Mouse (Mus musculus) embryonic facial prominence, embryonic 15.5 days (tissue): Measurements from ENCODE around the gene Rassf2. TPM values are rescaled to one million over a fixed set of nuclear protein-coding genes. Genes with fewer than 3 reads are reported as not detected.

Experiments used
- ATAC-seq: fragments of 200-750 bp; cut with Nextera tagmentation; 2 replicates; pipeline ENCODE4 v1.8.0; 2017; ENCODE audit warnings: low read depth, moderate TSS enrichment; ENCODE audit not compliant: insufficient number of reproducible peaks, low FRiP score, low TSS enrichment
- H3K27ac ChIP-seq: fragments of 300-500 bp; sonication (generic); replicated peaks from 2 replicates; pipeline ENCODE4 v1.5.1; 2015; ENCODE audit warnings: mild to moderate bottlenecking, inconsistent platforms
- H3K27me3 ChIP-seq: fragments of 300-500 bp; sonication (generic); 2 replicates; pipeline ENCODE4 v1.6.1; 2015; ENCODE audit warnings: inconsistent platforms
- H3K36me3 ChIP-seq: fragments of 300-500 bp; sonication (generic); 2 replicates; pipeline ENCODE4 v1.6.1; 2015; ENCODE audit warnings: mild to moderate bottlenecking, inconsistent platforms
- H3K4me1 ChIP-seq: fragments of 300-500 bp; sonication (generic); 2 replicates; pipeline ENCODE4 v1.6.1; 2015; ENCODE audit warnings: inconsistent platforms
- H3K4me2 ChIP-seq: fragments of 300-500 bp; sonication (generic); replicated peaks from 2 replicates; pipeline ENCODE4 v1.6.1; 2015; ENCODE audit warnings: mild to moderate bottlenecking, inconsistent platforms
- H3K4me3 ChIP-seq: fragments of 300-500 bp; sonication (generic); replicated peaks from 2 replicates; pipeline ENCODE4 v1.5.1; 2015; ENCODE audit warnings: mild to moderate bottlenecking, inconsistent platforms
- H3K9ac ChIP-seq: fragments of 300-500 bp; sonication (generic); 2 replicates; pipeline ENCODE4 v1.6.1; 2015; ENCODE audit warnings: inconsistent platforms
- H3K9me3 ChIP-seq: fragments of 300-500 bp; sonication (generic); replicated peaks from 2 replicates; pipeline ENCODE4 v1.6.1; 2016; ENCODE audit warnings: inconsistent platforms
- WGBS: fragments of 180-500 bp; shearing (Covaris S2); methylation state at CpG from one replicate; pipeline ENCODE4 v1.1.7; 2015; 5-methylcytosine and 5-hydroxymethylcytosine counted together
- polyA plus RNA-seq: library from polyadenylated mRNA; unstranded; fragments of >200 nt; fragmentation: Nextera tagmentation; extraction: Ambion mirVana; gene quantifications from 2 replicates; pipeline ENCODE4 v1.2.1, GENCODE M21; 2015

The Rassf2 gene
- polyA plus RNA-seq, 1 experiment from 2014 or later, result 17.0 TPM

- no peak overlapping the region for H3K4me3 ChIP-seq
- no peak overlapping the region for H3K4me2 ChIP-seq
- ATAC-seq, result no peak
- no peaks in the 10 kb centered on the region for H3K4me1 ChIP-seq
- WGBS, result 85% methylated on average over 3 of the region's 3 CpGs
- no peaks in the 10 kb centered on the region for H3K27me3 ChIP-seq
- no peak overlapping the region for H3K27ac ChIP-seq
- H3K36me3 ChIP-seq, result peaks cover 14% of the 10 kb centered on the region
- no peak overlapping the region for H3K9ac ChIP-seq
- no peaks in the 10 kb centered on the region for H3K9me3 ChIP-seq
Observed at GRCm38 (mm10) chr2:131940506-131940905, 89.6 kb downstream of the Rassf2 start.

Other genes starting within 250 kb of the Rassf2 start
- 0.04 TPM in 1 of 2 replicates, not detected in the other for gene Erv3, start 170.5 kb downstream of the Rassf2 start, polyA plus RNA-seq
- gene Prnp, start 120.3 kb downstream of the Rassf2 start, polyA plus RNA-seq, result 85.5 and 85.8 TPM in 2 replicates
- not detected in 2 replicates for gene Prn, start 120.3 kb downstream of the Rassf2 start, polyA plus RNA-seq
- gene Prnd, start 79.4 kb downstream of the Rassf2 start, polyA plus RNA-seq, result 48.0 and 50.5 TPM in 2 replicates
- 12.4 and 14.0 TPM in 2 replicates for gene Slc23a2, start 114.8 kb upstream of the Rassf2 start, polyA plus RNA-seq
- gene Tmem230, start 217.5 kb upstream of the Rassf2 start, polyA plus RNA-seq, result 52.8 and 53.8 TPM in 2 replicates
- gene Pcna, start 223.1 kb upstream of the Rassf2 start, polyA plus RNA-seq, result 197 and 209 TPM in 2 replicates
- 16.9 and 19.3 TPM in 2 replicates for gene Cds2, start 232.9 kb upstream of the Rassf2 start, polyA plus RNA-seq